Mouse (Mus musculus) liver, postnatal 0 days (tissue): ENCODE data around the gene Elmod1. TPM values are rescaled to one million over a fixed set of nuclear protein-coding genes. Genes with fewer than 3 reads are reported as not detected.
"Not testable (repeated sequence)": the region's sequence is repeated elsewhere in the genome, so short reads cannot be mapped to it uniquely, and the experiment has no call there.

Experiments used
- ATAC-seq: fragments of 200-750 bp; cut with Nextera tagmentation; 2 replicates; pipeline ENCODE4 v1.8.0; 2017; ENCODE audit warnings: mild to moderate bottlenecking, moderate library complexity
- DNase-seq: peaks from one replicate; pipeline ENCODE4 v3.0.0-alpha.2; 2016
- H3K27ac ChIP-seq: fragments of 300-500 bp; sonication (generic); 2 replicates; pipeline ENCODE4 v1.5.1; 2014; ENCODE audit warnings: antibody characterized with exemption, moderate library complexity, mild to moderate bottlenecking, low read depth
- H3K27me3 ChIP-seq: fragments of 300-500 bp; sonication (generic); 2 replicates; pipeline ENCODE4 v1.6.1; 2014; ENCODE audit warnings: low read length, control low read depth, mixed read lengths; ENCODE audit not compliant: insufficient read depth
- H3K36me3 ChIP-seq: fragments of 300-500 bp; sonication (generic); replicated peaks from 2 replicates; pipeline ENCODE4 v1.6.1; 2014; ENCODE audit warnings: mild to moderate bottlenecking, control low read depth, low read length, moderate library complexity, mixed read lengths; ENCODE audit not compliant: insufficient read depth
- H3K4me1 ChIP-seq: fragments of 300-500 bp; sonication (generic); 2 replicates; pipeline ENCODE4 v1.6.1; 2014; ENCODE audit warnings: antibody characterized with exemption, mild to moderate bottlenecking, control low read depth; ENCODE audit not compliant: insufficient read depth
- H3K4me2 ChIP-seq: fragments of 300-500 bp; sonication (generic); 2 replicates; pipeline ENCODE4 v1.6.1; 2014; ENCODE audit warnings: low read depth, mild to moderate bottlenecking, low read length, moderate library complexity, mixed read lengths
- H3K4me3 ChIP-seq: fragments of 300-500 bp; sonication (generic); 2 replicates; pipeline ENCODE4 v1.5.1; 2014; ENCODE audit warnings: low read depth, low read length
- H3K9ac ChIP-seq: fragments of 300-500 bp; sonication (generic); replicated peaks from 2 replicates; pipeline ENCODE4 v1.6.1; 2014; ENCODE audit warnings: mild to moderate bottlenecking, moderate library complexity
- H3K9me3 ChIP-seq: fragments of 300-500 bp; sonication (generic); 2 replicates; pipeline ENCODE4 v1.6.1; 2016; ENCODE audit warnings: mild to moderate bottlenecking, control low read depth, low read length, mixed read lengths
- CTCF ChIP-seq: sonication (generic); IDR thresholded peaks from 2 replicates; pipeline ENCODE4 v1.5.1; 2016; ENCODE audit warnings: antibody characterized with exemption, low read depth
- EP300 ChIP-seq: IDR thresholded peaks from 2 replicates; pipeline ENCODE4 v1.6.1; 2016; ENCODE audit warnings: antibody characterized with exemption, low read depth, mild to moderate bottlenecking
- WGBS: fragments of 180-500 bp; shearing (Covaris S2); extraction: QIAGEN DNeasy Blood & Tissue Kit; methylation state at CpG from one replicate; pipeline ENCODE4 v1.1.7; 2014; ENCODE audit not compliant: insufficient replicate concordance; 5-methylcytosine and 5-hydroxymethylcytosine counted together
- polyA plus RNA-seq: library from polyadenylated mRNA; unstranded; fragments of >200 nt; fragmentation: Nextera tagmentation; extraction: Ambion mirVana; gene quantifications from 2 replicates; pipeline ENCODE4 v1.2.1, GENCODE M21; 2015

The Elmod1 gene
- polyA plus RNA-seq, result 0.06 and 0.13 TPM in 2 replicates

- no peaks in the 10 kb centered on the region for H3K4me1 ChIP-seq
- no peaks in the 10 kb centered on the region for H3K36me3 ChIP-seq
- H3K9ac ChIP-seq, result no peak within 1 kb of the TSS
- H3K27ac ChIP-seq, result no peak within 1 kb of the TSS
- ATAC-seq (no peak), DNase-seq (peak; percentile 29)
- no peaks in the 10 kb centered on the region for H3K9me3 ChIP-seq
- H3K4me3 ChIP-seq, result peak within 1 kb of the TSS; percentile 33
- H3K4me2 ChIP-seq, result peak within 1 kb of the TSS; percentile 58
- WGBS, result under 1% methylated on average over 36 of the region's 36 CpGs
- H3K27me3 ChIP-seq, result peaks cover 34% of the 10 kb centered on the region
- TF ChIP-seq EP300, result no peak
- TF ChIP-seq CTCF, result no peak
These were observed at the start of gene Elmod1 for GRCm38 (mm10) chr9:53975122-53975518. Elmod1 (minus strand) TSS chr9:53975301.

GRCm38 (mm10) chr9:54022795-54023194 is 47.7 kb upstream of the Elmod1 start:
- 41% methylated on average over 3 of the region's 3 CpGs for WGBS
- no peak overlapping the region for H3K27ac ChIP-seq

GRCm38 (mm10) chr9:53994528-53994927 is 19.4 kb upstream of the Elmod1 start:
- Histone ChIP-seq H3K9ac (no peak overlapping the region), H3K4me3 (no peak overlapping the region), H3K4me1 (no peaks in the 10 kb centered on the region), H3K4me2 (no peak overlapping the region), H3K9me3 (no peaks in the 10 kb centered on the region), H3K27ac (no peak overlapping the region), H3K27me3 (no peaks in the 10 kb centered on the region), H3K36me3 (no peaks in the 10 kb centered on the region)
- TF ChIP-seq CTCF (no peak), EP300 (no peak)
- no peak for DNase-seq
- no peak for ATAC-seq
- WGBS, result 72% methylated on average over 1 of the region's 1 CpGs

More at GRCm38 (mm10) chr9:54022795-54023194, 47.7 kb upstream of the Elmod1 start:
- DNase-seq (no peak), ATAC-seq (no peak)
- no peaks in the 10 kb centered on the region for H3K36me3 ChIP-seq
- no peak overlapping the region for H3K4me2 ChIP-seq
- TF ChIP-seq EP300 (no peak), CTCF (no peak)
- H3K4me1 ChIP-seq, result no peaks in the 10 kb centered on the region
- no peaks in the 10 kb centered on the region for H3K27me3 ChIP-seq
- no peak overlapping the region for H3K9ac ChIP-seq
- no peaks in the 10 kb centered on the region for H3K9me3 ChIP-seq
- H3K4me3 ChIP-seq, result no peak overlapping the region

- H3K27me3 ChIP-seq, H3K36me3 ChIP-seq, ATAC-seq, H3K9me3 ChIP-seq, H3K9ac ChIP-seq, DNase-seq, H3K4me1 ChIP-seq, H3K27ac ChIP-seq, H3K4me2 ChIP-seq, H3K4me3 ChIP-seq: not testable (repeated sequence)
These were observed 17.5 kb upstream of the Elmod1 start for GRCm38 (mm10) chr9:53992567-53992966.

- Histone ChIP-seq H3K27ac (no peak overlapping the region), H3K4me2 (no peak overlapping the region), H3K4me1 (no peaks in the 10 kb centered on the region), H3K27me3 (no peaks in the 10 kb centered on the region), H3K9me3 (no peaks in the 10 kb centered on the region), H3K9ac (no peak overlapping the region), H3K36me3 (no peaks in the 10 kb centered on the region), H3K4me3 (no peak overlapping the region)
- TF ChIP-seq EP300 (no peak), CTCF (peak; percentile 90)
- DNase-seq, result peak; percentile 41
- WGBS, result 6% methylated on average over 3 of the region's 3 CpGs
- ATAC-seq, result no peak
These were observed 15.8 kb upstream of the Elmod1 start for GRCm38 (mm10) chr9:53990921-53991320.

- no peaks in the 10 kb centered on the region for H3K4me1 ChIP-seq
- no peak for ATAC-seq
- DNase-seq, result no peak
- no peaks in the 10 kb centered on the region for H3K9me3 ChIP-seq
- no peaks in the 10 kb centered on the region for H3K36me3 ChIP-seq
- no peaks in the 10 kb centered on the region for H3K27me3 ChIP-seq
- H3K9ac ChIP-seq, result no peak overlapping the region
- TF ChIP-seq CTCF (peak; percentile 56), EP300 (no peak)
- 32% methylated on average over 3 of the region's 3 CpGs for WGBS
- no peak overlapping the region for H3K27ac ChIP-seq
- no peak overlapping the region for H3K4me2 ChIP-seq
- H3K4me3 ChIP-seq, result no peak overlapping the region
These were observed 11.9 kb upstream of the Elmod1 start for GRCm38 (mm10) chr9:53986972-53987371.

- DNase-seq, result peak; percentile 46
These were observed 9.8 kb upstream of the Elmod1 start for GRCm38 (mm10) chr9:53984868-53985267.

More at GRCm38 (mm10) chr9:53984868-53985267, 9.8 kb upstream of the Elmod1 start:
- Histone ChIP-seq H3K4me1 (no peaks in the 10 kb centered on the region), H3K4me3 (no peak overlapping the region), H3K4me2 (no peak overlapping the region), H3K9ac (no peak overlapping the region), H3K27me3 (no peaks in the 10 kb centered on the region), H3K27ac (no peak overlapping the region), H3K9me3 (no peaks in the 10 kb centered on the region), H3K36me3 (no peaks in the 10 kb centered on the region)
- ATAC-seq, result no peak
- TF ChIP-seq EP300 (no peak), CTCF (peak; percentile 60)
- 36% methylated on average over 9 of the region's 9 CpGs for WGBS
